In the genomic region with DNA sequence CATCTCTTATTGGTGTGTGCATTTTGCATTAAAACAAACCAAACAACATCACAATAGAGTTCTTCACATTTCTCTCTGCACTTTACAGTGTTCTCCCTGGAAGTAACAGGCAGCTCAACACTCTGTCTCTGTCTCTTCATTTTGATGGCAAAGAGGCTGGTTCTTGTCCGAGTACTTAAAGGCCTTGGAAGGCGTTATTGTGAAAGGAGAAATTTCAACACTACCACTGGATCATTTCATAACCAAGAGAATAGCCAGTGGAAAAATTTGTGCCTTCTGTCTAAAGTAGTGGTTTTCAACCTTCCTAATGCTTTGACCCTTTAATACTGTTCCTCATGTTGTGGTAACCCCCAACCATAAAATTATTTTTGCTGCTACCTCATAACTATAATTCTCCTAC, we compare ENCODE assay signal across 18 mouse cellular contexts.
"Had no signal": no experiment of that assay in that cellular context is flagged by ENCODE, and none has a peak within 500 bp of the region (broad histone marks: within the 10 kb centered on the region; RNA-seq: fewer than 3 reads in every experiment).

No protein-coding gene starts in this region.

- H3K9me3 ChIP-seq: liver, embryonic 13.5 days; megakaryocyte, embryonic 14.5 days; midbrain, embryonic 10.5 days; midbrain, embryonic 13.5 days; neural tube, embryonic 13.5 days had no signal

- H3K9ac ChIP-seq: liver, embryonic 13.5 days; lung, embryonic 14.5 days; midbrain, embryonic 13.5 days; neural tube, embryonic 13.5 days had no signal

- H3K4me3 ChIP-seq: layer of hippocampus, adult 2 months; left cerebral cortex, adult 2 months; liver, embryonic 13.5 days; megakaryocyte, embryonic 14.5 days; midbrain, embryonic 10.5 days; midbrain, embryonic 13.5 days; myocyte; neural tube, embryonic 13.5 days had no signal

- H3K4me2 ChIP-seq: liver, embryonic 13.5 days; lung, embryonic 14.5 days; midbrain, embryonic 13.5 days; neural tube, embryonic 13.5 days had no signal

- H3K36me3 ChIP-seq: liver, embryonic 13.5 days; midbrain, embryonic 10.5 days; midbrain, embryonic 13.5 days; neural tube, embryonic 13.5 days had no signal

- DNase-seq: kidney, adult 18-20 months; kidney, postnatal 25 days; layer of hippocampus, adult 9-11 months; liver, embryonic 13.5 days; lung, embryonic 14.5 days; lung, postnatal 10 days; thymus, adult 18-20 months; thymus, postnatal 36 days had no signal

- H3K27ac ChIP-seq: kidney, postnatal 0 days; layer of hippocampus, adult 2 months; left cerebral cortex, adult 2 months; liver, embryonic 13.5 days; midbrain, embryonic 10.5 days; midbrain, embryonic 13.5 days; neural tube, embryonic 13.5 days had no signal

- H3K27me3 ChIP-seq: liver, embryonic 13.5 days; midbrain, embryonic 13.5 days; neural tube, embryonic 13.5 days had no signal

- H3K4me1 ChIP-seq: liver, embryonic 13.5 days; midbrain, embryonic 13.5 days; neural tube, embryonic 13.5 days had no signal

- ATAC-seq: intestine, embryonic 16.5 days; midbrain, embryonic 13.5 days; midbrain, embryonic 16.5 days had no signal
